Mouse (Mus musculus) right cerebral cortex, adult 18-20 months (tissue): ENCODE data around the gene Gpr18.
A peak's percentile ranks its signal among the peaks of the same experiment; 100 is the strongest.

ENCODE experiments used
- DNase-seq: peaks from one replicate; pipeline ENCODE4 v3.0.0; 2022; ENCODE audit warnings: mixed read lengths

Gpr18 gene

GRCm38 (mm10) chr14:121915621-121916020 is at the start of gene Gpr18:
Gene Gpr18, minus strand, starts transcription at chr14:121915781.
- DNase-seq: no peak

DNA sequence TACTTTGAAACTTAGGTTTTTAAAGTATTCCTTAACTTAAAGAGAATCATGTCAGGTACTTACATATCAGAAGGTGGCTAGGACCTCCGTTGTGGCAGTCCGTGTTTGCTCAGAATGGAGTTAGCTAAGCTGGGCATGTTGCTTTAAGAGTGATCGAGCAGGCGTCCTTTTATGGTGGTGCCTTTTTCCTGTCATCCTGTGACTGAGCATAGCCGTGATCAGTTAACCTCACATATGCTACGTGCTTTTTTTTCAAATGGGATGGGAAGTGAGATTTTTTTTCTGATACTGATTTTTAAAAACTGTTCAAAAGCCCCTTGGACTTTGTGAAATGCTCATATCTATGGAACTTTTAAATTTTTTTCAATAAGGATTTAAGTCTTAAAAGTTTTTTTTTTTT is 49.4 kb upstream of the Gpr18 start, which contains the start of gene Gpr183:
TSS of gene Gpr183 (minus strand) at position 206 of the 400 bp plus-strand sequence.
- no peak for DNase-seq

GRCm38 (mm10) chr14:121963942-121964335 is 48.4 kb upstream of the Gpr18 start:
- no peak for DNase-seq

DNA sequence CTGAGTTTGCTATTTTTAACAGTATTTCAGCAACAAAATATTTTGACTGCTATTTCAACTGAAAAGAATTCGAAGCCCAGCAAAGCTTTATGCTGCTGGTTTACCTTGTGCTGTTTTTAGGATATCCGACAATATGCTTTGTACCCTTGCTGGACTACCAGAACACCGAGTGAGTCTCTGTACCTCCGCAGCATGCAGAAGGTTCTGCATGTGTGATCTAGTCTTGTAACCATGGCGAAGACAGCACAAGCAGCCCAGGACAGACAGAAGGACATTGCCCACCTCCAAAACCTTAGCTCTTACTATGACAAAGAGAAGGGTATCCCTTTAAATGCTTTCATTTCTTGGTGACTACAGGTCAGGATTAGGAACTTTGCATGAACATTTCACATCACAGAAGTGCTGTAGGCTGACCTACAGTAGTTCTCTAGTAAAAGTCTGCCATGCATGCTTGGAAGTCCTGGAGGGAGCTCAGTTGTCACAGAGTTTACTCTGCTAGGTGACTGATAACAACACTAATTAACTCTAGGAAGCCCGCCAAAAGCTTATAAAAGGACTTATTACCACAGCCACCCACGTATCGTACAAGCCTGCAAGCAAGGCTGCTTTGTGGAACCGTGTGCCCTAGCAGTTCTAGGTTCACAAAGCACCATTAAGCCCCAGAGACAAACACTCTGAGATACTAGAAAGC is 47.8 kb upstream of the Gpr18 start:
- DNase-seq: no peak

DNA sequence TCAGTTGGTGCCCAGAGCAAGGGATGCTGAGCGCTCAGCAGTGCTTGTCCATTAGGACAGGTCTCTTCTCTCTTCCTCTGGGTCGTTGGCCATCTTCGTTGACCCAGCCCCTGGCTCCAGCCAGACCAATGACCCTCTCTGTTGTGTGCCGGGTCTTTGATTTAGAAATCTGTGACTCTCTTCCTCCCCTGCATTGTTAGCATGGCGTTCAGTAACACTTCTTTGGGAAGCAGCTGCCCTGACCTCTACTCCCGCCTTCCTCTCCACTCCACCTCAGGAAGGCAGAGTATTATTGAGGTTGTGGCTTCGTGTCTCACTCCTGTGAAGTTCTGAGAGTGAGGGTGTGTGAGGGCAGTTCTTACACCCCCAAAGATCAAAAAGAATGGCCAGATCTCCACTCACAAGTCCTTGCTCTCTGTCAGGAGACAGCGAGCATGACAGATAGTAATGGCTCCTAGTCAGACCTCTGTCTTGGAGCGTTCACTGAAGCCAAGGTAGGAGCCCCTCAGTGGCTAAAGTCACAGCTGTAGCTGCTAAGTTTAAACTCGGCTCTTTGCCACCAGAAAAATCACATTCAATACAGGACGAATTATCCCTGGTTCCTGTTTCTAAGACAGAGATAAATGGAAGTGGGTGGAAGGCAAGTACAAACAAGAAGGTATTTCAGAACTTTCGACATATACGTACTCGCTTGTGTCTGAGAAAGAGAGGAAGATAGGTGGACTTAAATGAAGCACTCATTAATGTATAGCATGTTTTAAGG is 46.7 kb upstream of the Gpr18 start:
- DNase-seq: no peak

DNA sequence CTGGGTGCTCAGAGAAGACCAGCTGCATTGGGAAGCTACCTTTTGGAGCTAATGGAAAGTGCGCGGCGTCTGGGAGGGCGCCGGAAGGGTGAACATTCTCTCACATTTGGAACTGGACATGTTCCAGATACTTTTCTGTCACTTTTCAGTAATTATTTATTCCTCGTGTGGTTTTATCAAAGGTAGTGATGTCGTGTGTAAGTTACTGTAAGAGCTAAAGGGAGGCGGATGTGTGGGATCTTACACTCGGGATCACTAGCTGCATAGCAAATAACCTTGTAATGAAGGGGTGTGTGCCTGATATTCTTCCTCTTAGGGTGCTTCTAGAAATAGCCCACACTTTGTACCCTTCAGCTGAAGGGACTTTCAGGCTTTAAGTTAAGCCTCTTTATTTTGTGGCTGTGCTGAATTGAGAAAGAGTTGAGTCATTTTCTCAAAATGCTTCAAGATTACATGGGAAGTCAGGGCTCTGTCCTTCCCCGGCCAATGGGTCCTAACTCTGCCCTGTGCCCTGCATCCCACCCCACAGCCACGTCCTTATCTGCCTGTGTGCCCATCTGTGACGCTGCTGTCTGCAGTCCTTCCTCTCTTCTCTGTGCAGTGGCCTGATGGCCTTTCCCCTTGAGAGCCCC is 46.0 kb upstream of the Gpr18 start:
- no peak for DNase-seq

GRCm38 (mm10) chr14:121960997-121961396 is 45.4 kb upstream of the Gpr18 start:
- no peak for DNase-seq

DNA sequence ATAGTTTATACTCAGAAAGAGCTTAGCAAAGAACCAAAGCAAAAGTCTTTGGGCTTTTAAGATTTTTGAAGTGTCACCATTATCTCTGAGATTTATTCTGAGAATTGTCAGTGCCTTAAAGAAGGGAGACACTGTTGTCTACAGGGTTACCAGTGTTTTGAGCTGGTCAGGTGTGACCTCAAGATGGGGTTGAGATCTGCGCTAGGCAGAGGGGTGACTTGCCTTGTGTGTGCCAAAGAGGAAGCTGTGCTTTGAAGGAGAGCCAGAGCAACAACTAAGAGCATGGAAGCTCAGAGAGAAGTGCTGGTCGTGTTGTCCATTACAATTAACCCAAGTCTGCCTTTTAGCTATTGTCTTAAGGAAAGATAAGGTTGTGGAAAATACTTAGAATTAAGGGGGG is 45.0 kb upstream of the Gpr18 start:
- no peak for DNase-seq

DNA sequence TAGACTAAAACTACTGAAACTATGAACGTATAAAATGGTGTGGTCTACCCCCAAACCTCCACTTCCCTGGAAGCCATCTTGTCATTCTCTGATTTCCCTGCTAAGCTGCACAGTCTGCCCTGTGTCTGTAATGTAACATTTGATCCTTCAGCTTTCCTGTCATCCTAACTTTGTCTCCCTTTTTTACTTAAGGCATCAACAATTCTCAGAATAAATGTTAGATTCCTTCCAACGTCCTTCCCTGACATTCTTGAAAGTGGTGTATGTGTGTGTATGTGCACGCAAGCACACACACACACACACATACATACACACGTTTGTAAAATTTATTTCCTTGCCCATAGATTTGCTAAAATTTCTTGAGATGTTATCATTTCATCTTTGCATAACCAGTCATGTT is 44.5 kb upstream of the Gpr18 start:
- DNase-seq: no peak

- no peak for DNase-seq
Measured at GRCm38 (mm10) chr14:121959538-121959980, 44.0 kb upstream of the Gpr18 start.

- DNase-seq: no peak
Measured at GRCm38 (mm10) chr14:121958751-121959537, 43.4 kb upstream of the Gpr18 start.

- no peak for DNase-seq
Measured at GRCm38 (mm10) chr14:121958041-121958750, 42.6 kb upstream of the Gpr18 start.

DNA sequence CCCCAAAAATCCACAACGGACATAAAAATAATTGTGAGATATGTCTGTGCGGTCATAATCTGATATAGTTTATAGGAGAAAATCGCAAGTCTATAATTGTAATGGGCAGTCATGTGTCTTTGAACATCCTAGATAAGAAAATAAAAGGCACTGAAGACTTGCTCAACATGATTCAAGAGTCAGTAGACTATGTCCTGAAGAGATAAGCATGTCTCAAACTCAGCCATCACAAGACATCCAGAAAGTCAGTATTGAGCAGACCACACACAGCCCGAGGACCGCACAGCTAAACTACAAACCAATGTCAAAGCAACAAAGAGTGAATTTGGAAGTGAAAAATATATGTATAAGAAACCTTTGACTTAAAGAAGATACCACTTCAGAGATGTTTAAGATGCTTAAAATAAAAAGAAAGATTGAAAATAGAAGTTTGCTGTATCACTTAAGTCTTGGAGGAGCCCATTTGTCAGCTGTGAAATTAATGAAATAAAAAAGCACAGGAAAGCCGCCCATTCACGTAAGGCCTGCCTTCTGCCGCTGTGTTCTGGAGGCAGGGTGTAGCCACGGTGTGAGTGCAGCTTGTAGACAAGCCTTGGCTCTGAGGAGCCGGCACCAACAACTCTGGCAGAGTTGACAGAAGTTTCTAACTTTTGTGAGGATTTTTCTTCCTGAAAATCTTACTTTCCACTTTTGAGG is 41.7 kb upstream of the Gpr18 start:
- no peak for DNase-seq

DNA sequence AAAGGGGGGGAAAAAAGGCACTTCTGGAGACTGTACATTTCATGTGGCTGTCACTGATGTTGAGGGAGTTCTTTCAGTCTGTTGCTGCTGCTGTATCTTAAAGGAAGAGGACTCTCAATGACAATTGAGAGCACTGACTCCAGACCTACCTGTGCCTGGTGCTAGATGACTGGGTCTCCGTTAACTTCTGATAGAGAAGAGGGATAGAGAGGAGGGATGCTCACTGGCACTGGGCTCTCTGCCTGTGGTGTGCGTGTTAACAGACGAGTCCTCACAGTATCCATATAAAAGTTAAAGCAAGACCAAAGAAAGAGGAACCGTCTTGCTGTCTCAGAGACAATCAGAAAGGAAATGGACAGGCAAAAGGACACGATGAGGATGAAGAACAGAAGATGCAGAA is 40.7 kb upstream of the Gpr18 start:
- no peak for DNase-seq

DNA sequence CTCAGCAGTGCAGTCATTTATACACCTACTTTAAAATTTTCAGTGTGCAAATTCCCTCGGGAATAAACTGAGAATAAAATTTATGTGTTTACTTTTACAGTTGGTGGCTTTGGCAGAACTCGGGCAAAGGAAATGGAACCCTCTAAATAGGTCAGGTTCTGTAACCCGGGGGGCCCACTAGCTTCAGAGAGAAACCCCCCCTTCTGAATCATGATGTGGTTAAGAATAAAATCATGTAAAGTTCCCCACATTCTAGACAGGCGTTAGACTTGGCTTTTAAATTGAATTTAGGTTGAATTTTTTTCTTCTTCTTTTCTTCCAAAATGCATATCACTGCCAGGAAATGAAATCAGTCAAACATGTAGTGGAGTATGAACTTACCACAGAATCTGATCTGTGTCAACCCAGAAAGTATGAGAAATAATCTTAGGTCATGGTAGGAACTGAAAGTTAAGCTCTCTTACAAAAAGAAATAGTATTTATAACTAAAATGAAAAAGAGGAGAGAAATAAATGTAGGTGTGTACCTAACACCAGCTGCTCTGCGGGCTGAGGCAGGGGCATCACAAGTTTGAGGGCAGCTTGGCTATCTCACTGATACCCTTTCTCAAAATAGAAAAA is 39.7 kb upstream of the Gpr18 start:
- DNase-seq: no peak

GRCm38 (mm10) chr14:121954608-121955007 is 39.0 kb upstream of the Gpr18 start:
- DNase-seq: no peak

- no peak for DNase-seq
Measured at GRCm38 (mm10) chr14:121954129-121954528, 38.5 kb upstream of the Gpr18 start.

DNA sequence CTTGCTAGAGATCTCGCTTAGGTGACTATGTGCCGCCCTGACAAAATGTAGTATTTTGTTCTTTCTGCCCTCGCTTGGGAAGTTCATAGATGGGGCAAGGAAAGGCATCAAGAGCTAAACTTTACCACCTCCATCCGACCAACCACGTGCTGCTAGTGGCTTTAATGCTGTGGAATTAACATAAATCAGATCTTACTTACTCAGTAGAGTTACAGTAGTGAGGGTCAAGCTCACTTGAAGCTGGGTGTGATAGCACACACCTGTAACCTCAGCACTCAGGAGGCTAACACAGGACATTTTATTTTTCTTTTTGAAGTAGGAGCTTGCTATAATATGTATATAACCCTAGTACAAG is 36.4 kb upstream of the Gpr18 start:
- no peak for DNase-seq

GRCm38 (mm10) chr14:121951399-121952045 is 35.9 kb upstream of the Gpr18 start:
- no peak for DNase-seq

- no peak for DNase-seq
Measured at GRCm38 (mm10) chr14:121949897-121950296, 34.3 kb upstream of the Gpr18 start.

DNA sequence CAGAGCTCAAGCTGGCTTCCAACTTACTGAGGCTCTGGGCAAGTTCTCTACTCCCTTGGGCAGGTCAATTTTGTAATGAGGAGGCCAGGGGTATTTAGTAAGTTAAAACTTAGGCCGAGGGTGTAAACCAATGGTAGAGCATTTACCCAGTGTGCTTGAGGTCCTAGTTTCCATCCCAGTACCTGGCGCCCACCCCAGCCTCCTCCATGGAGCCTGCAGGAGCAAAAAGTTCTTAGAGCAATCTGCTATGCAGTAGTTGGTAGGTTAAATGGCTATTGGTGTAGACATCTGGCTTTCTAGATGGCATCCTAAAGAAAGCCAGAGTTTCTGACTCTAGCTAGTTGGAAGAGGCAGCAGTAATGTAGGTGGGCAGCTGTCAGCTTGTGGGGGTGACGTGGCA is 33.9 kb upstream of the Gpr18 start:
- peak; percentile 20 for DNase-seq
